Mouse (Mus musculus) thymus, adult 2 months (tissue): ENCODE measurements around the gene Slc39a13. TPM values are rescaled to one million over a fixed set of nuclear protein-coding genes. Genes with fewer than 3 reads are reported as not detected.

ENCODE experiments used
- DNase-seq: peaks from one replicate; pipeline ENCODE4 v3.0.0; 2021
- H3K27ac ChIP-seq: fragments of 200-500 bp; 2 replicates; pipeline ENCODE4 v1.5.1; 2012; ENCODE audit warnings: low read length, control low read depth; ENCODE audit not compliant: control insufficient read depth, insufficient read depth
- H3K27me3 ChIP-seq: fragments of 200-500 bp; 2 replicates; pipeline ENCODE4 v1.6.1; 2012; ENCODE audit warnings: mild to moderate bottlenecking, low read length, moderate library complexity, mixed read lengths; ENCODE audit not compliant: control insufficient read depth, insufficient read depth
- H3K36me3 ChIP-seq: fragments of 200-500 bp; 2 replicates; pipeline ENCODE4 v1.6.1; 2012; ENCODE audit warnings: mild to moderate bottlenecking, low read length, moderate library complexity; ENCODE audit not compliant: control insufficient read depth, insufficient read depth
- H3K4me1 ChIP-seq: fragments of 200-500 bp; replicated peaks from 2 replicates; pipeline ENCODE4 v1.6.1; 2012; ENCODE audit warnings: low read length; ENCODE audit not compliant: control insufficient read depth, insufficient read depth
- H3K4me3 ChIP-seq: fragments of 200-500 bp; 2 replicates; pipeline ENCODE4 v1.5.1; 2012; ENCODE audit warnings: mild to moderate bottlenecking, low read length, control low read depth, moderate library complexity; ENCODE audit not compliant: control insufficient read depth, insufficient read depth
- CTCF ChIP-seq: fragments of 200-500 bp; IDR thresholded peaks from 2 replicates; pipeline ENCODE4 v1.5.1; 2012; ENCODE audit warnings: mild to moderate bottlenecking, control low read depth, low read length, moderate library complexity, borderline replicate concordance; ENCODE audit not compliant: control insufficient read depth, poor library complexity, insufficient read depth; ENCODE audit errors: extremely low read depth
- POLR2A ChIP-seq: fragments of 200-500 bp; IDR thresholded peaks from 2 replicates; pipeline ENCODE4 v1.6.1; 2012; ENCODE audit warnings: mild to moderate bottlenecking, low read length, control low read depth, moderate library complexity; ENCODE audit not compliant: control insufficient read depth, poor library complexity, insufficient read depth; ENCODE audit errors: extremely low read depth
- WGBS: fragments of 180-500 bp; shearing (Covaris S2); methylation state at CpG from one replicate; pipeline ENCODE4 v1.1.7; 2018; 5-methylcytosine and 5-hydroxymethylcytosine counted together
- polyA plus RNA-seq: library from polyadenylated mRNA; depleted of rRNA; stranded (reverse); fragments of >200 nt; gene quantifications from 2 replicates; pipeline ENCODE4 v1.2.3, GENCODE M21; 2012

Slc39a13 gene
- polyA plus RNA-seq, 1 experiment = 59.0 TPM

- Histone ChIP-seq H3K27ac (0 out of 2 replicates have a peak overlapping the region, but pooled peaks have one; percentile 9), H3K4me3 (peak overlapping the region; percentile 53), H3K36me3 (no peaks in the 10 kb centered on the region), H3K4me1 (peaks cover 4% of the 10 kb centered on the region), H3K27me3 (no peaks in the 10 kb centered on the region)
- TF ChIP-seq POLR2A (no peak), CTCF (no peak)
- 26% methylated on average over 14 of the region's 14 CpGs for WGBS
- no peak for DNase-seq
Measured at GRCm38 (mm10) chr2:91069306-91070000, 764 bp downstream of the Slc39a13 start.

GRCm38 (mm10) chr2:91068872-91069165, 1.4 kb downstream of the Slc39a13 start:
- no peak overlapping the region for H3K27ac ChIP-seq
- no peaks in the 10 kb centered on the region for H3K36me3 ChIP-seq
- H3K4me3 ChIP-seq = no peak overlapping the region
- no peaks in the 10 kb centered on the region for H3K27me3 ChIP-seq
- no peak for DNase-seq
- no peak for TF ChIP-seq POLR2A
- no peak for TF ChIP-seq CTCF
- WGBS = 95% methylated on average over 6 of the region's 6 CpGs
- H3K4me1 ChIP-seq = peaks cover 4% of the 10 kb centered on the region

GRCm38 (mm10) chr2:91068162-91068871, 1.9 kb downstream of the Slc39a13 start:
- WGBS = 93% methylated on average over 13 of the region's 13 CpGs
- H3K4me1 ChIP-seq = peaks cover 4% of the 10 kb centered on the region
- H3K4me3 ChIP-seq = no peak overlapping the region
- DNase-seq = no peak
- H3K27me3 ChIP-seq = no peaks in the 10 kb centered on the region
- no peak overlapping the region for H3K27ac ChIP-seq
- H3K36me3 ChIP-seq = no peaks in the 10 kb centered on the region; the same call in 1 of the 2 replicates
- TF ChIP-seq POLR2A = no peak
- TF ChIP-seq CTCF = no peak

GRCm38 (mm10) chr2:91066455-91066854, 3.8 kb downstream of the Slc39a13 start:
- Histone ChIP-seq H3K27ac (no peak overlapping the region), H3K4me1 (peaks cover 4% of the 10 kb centered on the region), H3K4me3 (no peak overlapping the region), H3K36me3 (peaks cover 9% of the 10 kb centered on the region), H3K27me3 (no peaks in the 10 kb centered on the region)
- WGBS = 96% methylated on average over 3 of the region's 3 CpGs
- TF ChIP-seq CTCF (no peak), POLR2A (no peak)
- DNase-seq = no peak

GRCm38 (mm10) chr2:91065544-91065943, 4.7 kb downstream of the Slc39a13 start:
- DNase-seq = peak; percentile 61
- no peaks in the 10 kb centered on the region; the same call in 1 of the 2 replicates for H3K4me1 ChIP-seq
- WGBS = 59% methylated on average over 3 of the region's 3 CpGs
- TF ChIP-seq POLR2A = no peak
- TF ChIP-seq CTCF = peak; percentile 81
- peaks cover 13% of the 10 kb centered on the region for H3K36me3 ChIP-seq
- H3K27ac ChIP-seq = no peak overlapping the region
- H3K4me3 ChIP-seq = no peak overlapping the region
- no peaks in the 10 kb centered on the region for H3K27me3 ChIP-seq

GRCm38 (mm10) chr2:91064211-91064610, 6.0 kb downstream of the Slc39a13 start:
- no peaks in the 10 kb centered on the region for H3K27me3 ChIP-seq

More at GRCm38 (mm10) chr2:91064211-91064610, 6.0 kb downstream of the Slc39a13 start:
- no peak overlapping the region for H3K4me3 ChIP-seq
- DNase-seq = no peak
- no peak overlapping the region for H3K27ac ChIP-seq
- TF ChIP-seq CTCF (no peak), POLR2A (no peak)
- no peaks in the 10 kb centered on the region; the same call in 1 of the 2 replicates for H3K4me1 ChIP-seq
- WGBS = 96% methylated on average over 6 of the region's 6 CpGs
- peaks cover 23% of the 10 kb centered on the region for H3K36me3 ChIP-seq
